Mouse (Mus musculus): ENCODE measurements around the gene Vmn2r55.
"Not testable (repeated sequence)": the region's sequence is repeated elsewhere in the genome, so short reads cannot be mapped to it uniquely, and the experiment has no call there.

Gene Vmn2r55

GRCm38 (mm10) chr7:12684903-12685302, at the start of gene Vmn2r55:
Vmn2r55 (minus strand) TSS chr7:12685003.
- not testable (repeated sequence) for DNase-seq (ENCODE audit: low spot score)

GRCm38 (mm10) chr7:12640219-12640618, 44.6 kb downstream of the Vmn2r55 start, which contains the start of gene Vmn2r54:
Vmn2r54 (minus strand) TSS chr7:12640319.
- not testable (repeated sequence) for DNase-seq (ENCODE audit: low spot score)

- no peak for DNase-seq (ENCODE audit: low spot score)
Measured at GRCm38 (mm10) chr7:12608688-12609087, 76.1 kb downstream of the Vmn2r55 start, which contains the start of gene Vmn2r53. Vmn2r53 (minus strand) TSS chr7:12608788.
